Mouse (Mus musculus) layer of hippocampus, adult 8-10 months (tissue): ENCODE data around the gene A630095N17Rik. TPM values are rescaled to one million over a fixed set of nuclear protein-coding genes. Genes with fewer than 3 reads are reported as not detected.
"Not testable (repeated sequence)": the region's sequence is repeated elsewhere in the genome, so short reads cannot be mapped to it uniquely, and the experiment has no call there.

Experiments
- DNase-seq, 2 experiments: peaks; one replicate each; pipeline ENCODE4 v3.0.0; 2022; ENCODE audit warnings: low spot score in 2 of 2
- total RNA-seq, 4 experiments: library from RNA; stranded (reverse); gene quantifications; 2 replicates each; pipeline ENCODE4 v1.2.4; 2022

Gene A630095N17Rik
- total RNA-seq, 4 experiments from 2014 or later, result not detected

DNA sequence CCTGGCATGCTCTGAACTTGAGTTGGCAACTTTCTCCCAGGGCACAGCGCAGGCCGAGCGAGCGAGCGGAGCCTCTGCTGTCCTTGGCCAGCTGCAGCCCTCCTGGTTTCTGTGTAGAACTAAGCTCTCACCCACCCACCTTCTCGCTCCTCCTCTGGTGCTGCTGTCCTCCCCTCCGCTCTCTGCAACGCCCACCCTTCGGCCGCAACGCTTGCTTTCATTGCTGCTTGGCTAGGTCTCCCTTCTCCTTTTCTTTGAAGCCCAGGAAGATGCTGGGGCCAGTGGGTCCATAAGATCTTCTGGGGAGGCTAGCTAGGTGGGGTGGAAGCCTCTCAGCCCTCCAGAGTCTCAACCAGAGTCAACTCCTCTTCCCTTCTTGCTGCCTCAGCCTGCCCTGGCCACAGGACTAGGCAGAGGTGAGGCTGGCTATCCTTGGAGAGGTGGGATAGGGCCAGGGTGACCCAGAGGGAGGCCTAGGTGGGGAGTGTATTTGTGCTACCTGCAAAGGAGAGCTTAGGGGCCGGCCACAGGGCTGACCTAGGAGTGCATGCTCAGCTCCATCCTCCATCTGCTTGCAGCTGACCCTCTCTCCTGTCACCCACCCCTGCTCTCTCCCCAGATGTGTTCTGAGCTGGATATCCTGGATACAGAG lies 12.4 kb upstream of the A630095N17Rik start:
- no peak for DNase-seq

DNA sequence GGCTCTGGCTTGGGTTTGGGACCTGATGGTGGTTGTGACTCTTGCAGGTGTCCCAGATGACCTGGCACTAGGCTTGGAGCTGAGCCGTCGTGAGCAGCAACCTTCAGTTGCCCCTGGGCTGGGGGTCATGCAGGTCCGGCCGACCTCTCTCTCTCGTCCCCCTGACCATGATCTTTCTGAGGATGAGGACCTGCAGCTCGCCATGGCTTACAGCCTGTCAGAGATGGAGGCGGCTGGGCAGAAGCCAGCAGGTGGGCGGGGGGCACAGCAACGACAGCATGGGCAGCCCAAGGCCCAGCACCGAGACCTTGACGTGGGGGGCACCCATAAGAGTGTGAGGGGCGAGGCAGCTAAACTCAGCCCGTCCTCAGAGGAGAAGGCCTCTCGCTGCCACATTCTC lies 11.5 kb upstream of the A630095N17Rik start:
- DNase-seq, result no peak

DNA sequence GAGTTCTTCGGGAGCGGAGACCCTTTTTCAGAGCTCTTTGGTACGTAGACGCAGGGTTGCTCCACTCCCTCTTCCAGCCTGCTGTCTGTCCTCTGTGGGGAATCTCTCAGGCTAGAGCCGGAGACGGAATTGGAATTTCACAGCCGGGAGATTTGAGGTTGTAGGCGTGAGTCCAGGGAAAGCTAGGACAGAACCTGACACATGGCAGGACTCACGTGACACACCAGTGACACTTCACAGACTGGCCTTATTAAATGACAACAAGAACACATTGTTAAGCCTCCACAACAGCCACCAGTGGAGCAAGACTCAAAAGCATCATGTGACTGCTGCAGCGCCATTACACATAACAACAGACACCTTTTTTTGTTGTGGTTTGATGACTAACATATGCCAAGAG lies 7.7 kb upstream of the A630095N17Rik start:
- peak in 1 of 2 experiments; percentile 77 for DNase-seq

DNA sequence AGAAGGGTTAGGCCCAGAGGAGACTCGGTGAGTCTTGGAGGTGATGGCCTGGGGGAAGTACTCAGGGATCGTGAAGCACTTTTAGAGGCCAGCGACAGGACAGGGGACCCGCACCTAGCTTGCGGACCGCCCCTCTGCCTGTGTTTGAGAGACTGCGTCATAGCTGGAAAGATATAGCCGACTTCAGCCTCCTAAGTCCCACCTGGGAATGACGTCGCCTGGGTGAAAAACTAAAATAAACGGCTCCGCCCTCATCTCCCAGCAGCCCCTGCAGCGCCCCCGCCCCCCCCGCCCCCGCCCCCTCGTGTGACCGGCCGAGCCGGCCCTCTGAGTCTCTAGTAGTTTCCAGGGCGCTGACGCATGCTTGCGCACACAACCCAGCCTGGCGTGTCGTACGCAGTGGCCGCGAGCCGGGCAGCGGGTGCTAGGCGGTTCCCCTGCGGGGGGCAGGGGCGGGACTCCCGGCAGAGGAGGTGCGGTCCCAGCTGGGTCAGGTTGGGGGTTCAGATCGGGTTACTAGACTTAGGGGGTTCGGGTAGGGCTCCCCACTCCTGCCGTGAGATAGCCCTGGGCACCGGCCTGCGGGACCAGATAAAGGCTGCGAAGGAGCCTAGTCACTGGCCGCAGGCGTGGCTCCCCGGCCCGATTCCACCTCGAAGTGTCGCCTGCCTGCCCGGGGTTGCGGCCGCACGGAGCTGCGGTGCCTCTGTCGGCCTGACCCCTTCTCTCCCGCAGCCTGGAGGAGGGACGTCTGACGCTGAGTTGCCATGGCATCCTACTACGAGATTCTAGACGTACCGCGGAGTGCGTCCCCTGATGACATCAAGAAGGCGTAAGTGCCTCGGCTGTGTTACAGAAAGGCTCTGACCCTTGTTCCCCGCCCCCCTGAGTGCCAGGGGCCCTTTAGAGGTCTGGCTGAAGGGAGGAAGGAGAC lies 4.5 kb upstream of the A630095N17Rik start, which contains the start of gene Dnajb2:
Gene Dnajb2 (plus strand): TSS at position 290 of the 934 bp plus-strand sequence.
- peak; percentile 80 to 82 for DNase-seq

DNA sequence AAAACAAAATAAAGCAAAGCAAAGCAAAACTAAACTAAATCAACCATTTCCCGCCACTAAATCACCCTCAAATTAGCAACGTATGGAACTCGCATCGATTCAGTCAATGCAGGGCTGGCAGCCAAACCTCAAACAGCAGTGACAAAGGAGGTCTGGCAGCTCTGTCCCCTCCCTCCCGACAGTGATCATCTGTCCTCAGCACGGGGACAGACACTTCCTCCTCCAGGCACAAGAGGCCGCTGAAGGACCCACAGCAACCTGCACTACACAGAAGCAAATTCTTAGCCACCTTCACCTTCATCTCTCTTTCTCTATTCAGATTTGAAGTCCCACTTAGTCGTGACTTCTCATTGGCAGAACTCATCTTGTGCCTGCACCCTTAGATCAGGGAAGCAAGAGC lies 2.7 kb upstream of the A630095N17Rik start:
- DNase-seq, result peak; percentile 73 to 77

DNA sequence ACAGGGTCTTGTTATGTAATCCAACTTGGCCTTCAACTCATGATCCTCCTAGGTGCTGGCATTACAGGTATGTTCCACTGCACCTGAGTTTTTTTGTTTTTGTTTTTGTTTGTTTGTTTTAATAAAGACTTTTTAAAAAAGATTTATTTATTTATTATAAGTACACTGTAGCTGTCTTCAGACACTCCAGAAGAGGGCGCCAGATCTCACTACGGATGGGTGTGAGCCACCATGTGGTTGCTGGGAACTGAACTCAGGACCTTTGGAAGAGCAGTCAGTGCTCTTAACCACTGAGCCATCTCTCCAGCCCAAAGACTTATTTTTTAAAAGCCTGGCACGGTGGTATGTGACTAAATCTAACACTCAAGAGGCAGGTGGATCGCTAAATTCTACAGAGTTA lies 587 bp upstream of the A630095N17Rik start:
- not testable (repeated sequence) for DNase-seq

DNA sequence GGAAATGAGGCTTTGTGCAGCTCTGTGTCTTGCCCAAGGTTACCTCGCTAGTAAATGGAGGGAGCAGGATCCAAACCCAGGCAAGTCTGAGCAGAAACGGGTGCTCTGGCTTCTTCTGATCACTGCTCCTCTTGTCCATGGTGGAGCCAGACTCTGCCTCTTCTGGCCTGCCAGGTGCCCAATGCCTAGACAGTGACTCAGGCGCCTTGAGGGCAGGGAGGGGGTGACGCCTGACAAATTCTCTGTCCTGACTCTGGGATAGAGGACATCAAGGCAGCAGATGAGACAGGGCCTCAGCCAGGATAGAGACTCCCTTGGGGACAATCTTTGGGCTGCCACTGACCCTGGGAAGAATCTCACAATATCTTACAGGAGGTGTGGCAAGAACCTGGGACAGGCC lies 678 bp downstream of the A630095N17Rik start:
- no peak for DNase-seq

DNA sequence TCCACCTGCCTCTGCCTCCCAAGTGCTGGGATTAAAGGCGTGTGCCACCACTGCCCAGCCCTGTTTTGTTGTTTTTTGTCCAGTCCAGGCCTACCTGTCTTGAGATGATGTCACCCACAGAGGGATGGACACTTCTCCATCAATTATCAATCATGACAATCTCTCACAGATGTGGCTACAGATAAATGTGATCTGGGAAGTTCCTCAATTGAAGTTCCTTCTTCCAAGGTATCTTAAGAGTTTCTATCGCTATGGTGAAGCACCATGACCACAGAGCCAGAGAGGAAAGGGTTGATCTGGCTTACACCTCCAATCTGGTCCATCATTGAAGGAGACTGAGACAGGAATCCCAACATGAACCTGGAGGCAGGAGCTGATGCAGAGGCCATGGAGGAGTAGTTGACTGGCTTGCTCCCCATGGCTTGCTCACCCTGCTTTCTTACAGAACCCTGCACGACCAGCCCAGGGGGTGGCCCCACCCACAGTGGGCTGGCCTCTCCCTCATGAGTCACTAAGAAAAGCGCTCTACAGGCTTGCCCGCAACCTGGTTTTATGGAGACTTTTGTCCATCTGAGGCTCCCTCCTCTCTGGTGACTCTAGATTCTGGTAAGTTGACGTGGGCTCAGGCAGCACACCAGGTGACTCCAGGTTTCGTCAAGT lies 1.4 kb downstream of the A630095N17Rik start:
- no peak for DNase-seq

DNA sequence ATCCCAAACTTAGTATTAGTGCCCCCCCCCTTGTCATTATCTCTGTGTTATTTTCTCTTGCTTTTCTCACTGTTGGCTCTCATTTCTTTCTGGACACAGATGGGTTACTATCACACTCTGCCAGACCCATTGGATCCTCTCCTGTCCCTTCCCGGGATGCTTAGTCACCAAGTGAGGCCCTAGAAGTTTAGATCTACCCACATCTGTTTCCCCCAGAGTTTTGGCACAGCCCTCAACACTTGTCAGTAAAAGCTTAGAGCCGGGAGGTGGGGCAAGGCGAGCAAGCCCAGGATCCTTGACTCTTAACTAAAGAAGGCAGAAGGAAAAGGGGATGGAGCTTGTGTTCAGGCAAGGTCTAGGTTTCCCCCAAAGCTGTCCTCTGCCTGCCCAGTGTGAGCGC lies 2.7 kb downstream of the A630095N17Rik start:
- DNase-seq, result no peak

DNA sequence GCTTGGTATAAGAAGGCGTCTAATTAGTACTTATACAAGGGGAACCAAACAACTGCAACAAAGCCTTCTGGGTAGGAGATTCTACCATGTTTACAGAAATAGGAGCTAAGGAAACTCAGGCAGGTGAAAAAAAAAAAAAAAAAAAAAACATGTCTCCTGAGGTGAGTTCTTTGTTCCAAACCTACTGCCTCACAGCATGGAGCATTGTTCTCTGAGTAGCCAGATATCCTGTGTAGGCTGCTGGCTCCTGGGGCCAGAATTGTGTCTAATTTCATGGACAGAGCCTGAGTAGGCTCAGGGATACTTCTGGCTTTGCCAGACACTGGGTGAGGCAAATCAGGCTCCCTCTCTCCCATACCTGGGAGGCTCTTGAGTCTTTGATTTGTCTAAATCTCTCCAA lies 4.2 kb downstream of the A630095N17Rik start:
- DNase-seq, result no peak

DNA sequence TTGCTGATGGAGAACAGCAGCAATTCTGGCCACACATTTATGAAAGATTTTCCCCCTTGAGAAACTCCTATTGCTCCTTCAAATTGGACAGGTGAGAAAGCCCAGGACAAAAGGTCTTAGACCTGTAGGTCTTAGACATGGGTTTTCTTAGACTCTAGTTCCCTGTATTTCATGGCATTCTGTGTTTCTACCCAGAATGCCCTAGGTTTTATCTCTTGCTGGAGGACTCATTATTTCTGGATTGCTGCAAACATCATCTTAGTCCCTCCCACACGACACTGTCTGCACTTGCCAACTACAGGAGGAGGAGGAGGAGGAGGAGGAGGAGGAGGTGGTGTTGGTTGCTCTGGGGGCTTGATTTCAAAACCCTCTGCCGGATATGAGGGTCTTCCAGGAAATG lies 5.8 kb downstream of the A630095N17Rik start:
- DNase-seq, result no peak

DNA sequence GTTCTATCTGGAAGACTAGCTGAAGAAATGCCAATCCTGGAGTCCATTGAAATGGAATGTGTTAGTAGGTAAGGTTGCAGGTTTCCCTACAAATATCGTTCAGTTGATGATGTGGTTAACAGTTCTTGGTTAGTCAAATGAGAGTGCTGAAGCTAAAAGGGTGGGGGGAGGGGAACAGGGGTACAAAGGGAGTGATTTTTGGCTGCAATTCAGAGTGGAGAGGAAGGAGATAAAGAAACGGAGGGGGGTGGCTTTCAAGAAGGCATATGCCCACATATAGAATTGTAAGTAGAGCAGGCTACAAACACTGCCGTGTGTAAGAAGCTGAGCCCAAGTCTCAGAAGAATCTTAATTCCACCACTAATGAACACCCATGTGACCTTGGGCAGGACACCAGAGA lies 6.4 kb downstream of the A630095N17Rik start:
- no peak for DNase-seq

DNA sequence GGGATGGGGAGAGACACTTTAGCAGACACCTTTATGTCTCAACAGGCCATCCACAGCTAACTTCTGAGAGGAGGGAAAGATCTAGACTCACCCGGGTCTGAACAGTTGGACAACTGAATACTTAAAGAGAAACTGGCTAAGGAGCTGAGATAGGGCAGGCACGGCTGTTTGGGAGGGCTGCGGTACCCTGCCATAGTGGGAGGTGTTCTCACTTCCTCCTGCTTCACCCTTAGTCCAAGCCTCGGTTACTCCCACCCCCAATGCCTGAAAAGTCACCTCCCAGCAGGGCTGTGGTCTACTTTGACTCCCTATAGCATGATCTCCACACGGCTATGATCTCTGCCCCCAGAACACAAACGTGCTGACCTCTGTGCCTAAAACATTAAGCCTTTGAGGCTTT lies 8.4 kb downstream of the A630095N17Rik start:
- no peak for DNase-seq

DNA sequence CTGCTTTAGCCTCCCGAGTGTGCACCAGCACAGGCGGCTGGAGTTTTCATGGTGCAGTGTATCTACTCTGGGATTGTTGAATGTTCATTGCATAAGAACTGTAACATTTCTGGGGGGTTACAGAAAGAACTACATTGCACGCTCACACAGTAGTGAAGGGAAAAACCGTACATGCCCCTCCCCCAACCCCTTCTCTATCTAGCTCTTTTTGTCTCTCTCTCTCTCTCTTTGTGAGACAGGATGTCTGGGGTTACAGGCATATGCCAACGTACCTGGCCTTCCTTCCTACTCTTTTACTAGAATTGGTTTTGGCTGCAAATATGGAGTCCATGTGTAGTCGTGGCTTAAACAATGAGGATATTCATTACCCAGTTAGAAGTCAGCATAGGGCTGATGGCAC lies 9.0 kb downstream of the A630095N17Rik start:
- DNase-seq, result no peak

DNA sequence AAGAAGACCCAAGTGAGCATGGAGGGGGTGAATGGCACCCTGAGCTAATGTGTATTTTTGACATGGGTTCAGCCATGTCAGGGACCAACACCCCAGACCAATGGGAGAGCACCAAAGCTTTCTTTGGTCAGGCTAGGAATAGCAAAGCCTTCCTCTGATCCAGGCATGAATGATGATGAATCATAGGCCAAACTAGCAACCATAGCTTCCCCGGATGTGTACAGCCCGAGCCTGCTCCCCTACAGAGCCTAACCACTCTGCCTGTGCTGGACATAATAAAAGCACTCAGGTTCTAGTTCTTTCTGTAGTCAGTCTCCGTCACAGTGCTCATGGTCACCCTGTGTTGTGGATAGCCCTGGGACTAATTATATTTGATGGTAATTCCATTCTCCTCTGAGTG lies 10.4 kb downstream of the A630095N17Rik start:
- DNase-seq, result no peak

DNA sequence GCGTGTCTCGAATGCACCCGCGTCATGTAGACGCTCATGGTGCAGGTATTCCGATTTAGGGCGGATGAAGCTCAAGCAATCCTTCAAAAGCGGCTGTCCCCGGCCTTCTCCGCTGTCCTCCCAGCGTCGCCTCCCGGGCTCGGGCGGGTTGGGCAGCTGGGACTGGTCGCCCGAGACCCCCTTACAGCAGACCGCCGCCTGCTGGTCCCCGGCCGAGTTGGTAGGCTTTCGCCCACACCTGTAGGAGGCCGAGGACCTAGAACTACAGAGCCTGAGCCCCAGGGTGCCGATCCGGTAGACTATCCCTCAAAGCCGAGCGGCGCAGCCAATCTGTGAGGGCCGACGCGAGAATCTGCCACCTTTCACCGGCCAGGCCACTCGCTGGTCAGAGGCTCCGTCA lies 12.4 kb downstream of the A630095N17Rik start, which contains the start of gene Tuba4a:
Gene Tuba4a (minus strand): TSS at position 335 of the 400 bp plus-strand sequence.
- peak in 1 of 2 experiments; percentile 22 for DNase-seq

DNA sequence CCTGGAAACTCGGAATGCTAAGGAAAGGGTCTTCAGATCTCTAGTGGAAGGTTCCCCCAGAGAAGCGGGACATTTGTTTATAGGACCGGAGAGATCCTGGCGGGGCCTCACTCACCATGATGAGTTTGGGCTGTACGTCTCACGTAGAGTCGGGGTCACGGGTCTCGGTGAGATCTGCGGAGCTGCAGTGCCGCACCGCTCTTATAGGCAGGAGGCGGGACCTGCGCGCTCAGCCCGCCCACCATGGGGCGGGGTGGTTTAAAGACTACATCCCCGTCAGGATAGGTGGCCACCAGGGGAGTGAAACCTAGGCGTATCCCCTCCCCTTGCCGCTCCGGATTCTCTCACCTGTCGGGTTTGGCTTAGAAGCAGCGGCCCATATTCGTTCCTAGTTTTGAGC lies 12.8 kb downstream of the A630095N17Rik start:
- peak; percentile 88 to 92 for DNase-seq

DNA sequence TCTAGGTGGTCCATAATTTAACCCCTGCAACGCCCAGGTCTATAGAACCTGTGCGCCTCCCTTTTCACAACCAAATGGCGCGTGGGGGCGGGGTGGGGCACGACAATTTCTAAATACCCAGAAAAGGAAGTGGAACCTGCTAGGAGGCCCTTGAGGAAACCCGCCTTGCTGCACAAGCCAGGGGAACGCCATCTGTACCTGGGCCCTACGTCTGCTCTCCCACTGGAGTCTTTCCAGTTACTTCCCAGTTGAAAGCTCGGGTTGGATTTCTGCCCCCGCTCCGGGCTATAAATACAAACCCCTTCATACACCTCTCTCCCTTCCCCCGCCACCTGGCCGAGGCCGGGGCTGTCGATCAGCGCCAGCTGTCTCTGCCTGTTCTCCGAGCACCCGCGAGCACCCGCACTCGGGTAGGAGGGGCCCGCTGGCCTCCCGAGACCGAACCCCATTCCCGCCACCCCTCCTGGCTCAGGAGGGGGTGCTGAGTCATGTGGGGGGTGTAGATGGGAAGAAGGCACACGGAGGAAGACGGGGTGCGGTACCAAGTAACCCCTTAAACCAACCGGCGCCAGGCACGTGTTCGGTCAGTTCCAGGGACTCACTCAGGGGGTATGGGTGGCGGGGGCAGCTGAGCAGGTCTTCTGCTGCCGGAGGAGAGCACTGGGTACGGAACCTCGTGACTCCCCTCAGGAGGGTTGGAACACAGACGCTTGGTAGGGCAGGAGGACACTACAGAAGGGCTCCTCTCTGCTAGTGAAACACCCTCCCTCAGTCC lies 13.5 kb downstream of the A630095N17Rik start:
- DNase-seq, result peak; percentile 67 to 73

DNA sequence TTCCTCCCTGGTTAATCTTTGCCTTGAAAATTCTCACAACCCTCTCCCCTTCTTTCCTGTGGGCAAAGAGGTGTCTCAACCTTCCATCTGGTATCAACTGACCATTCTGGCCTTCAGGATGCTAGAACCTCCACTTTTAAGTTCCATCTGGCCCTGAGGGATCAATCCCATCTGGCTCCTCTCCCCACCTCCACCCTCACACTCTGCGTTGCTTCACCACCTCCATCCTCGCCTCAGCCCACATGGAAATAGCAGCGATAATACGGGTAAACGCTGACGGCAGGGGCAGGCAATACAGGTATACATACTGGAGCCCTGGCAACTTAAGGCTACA lies 14.0 kb downstream of the A630095N17Rik start:
- peak in 1 of 2 experiments; percentile 38 for DNase-seq

DNA sequence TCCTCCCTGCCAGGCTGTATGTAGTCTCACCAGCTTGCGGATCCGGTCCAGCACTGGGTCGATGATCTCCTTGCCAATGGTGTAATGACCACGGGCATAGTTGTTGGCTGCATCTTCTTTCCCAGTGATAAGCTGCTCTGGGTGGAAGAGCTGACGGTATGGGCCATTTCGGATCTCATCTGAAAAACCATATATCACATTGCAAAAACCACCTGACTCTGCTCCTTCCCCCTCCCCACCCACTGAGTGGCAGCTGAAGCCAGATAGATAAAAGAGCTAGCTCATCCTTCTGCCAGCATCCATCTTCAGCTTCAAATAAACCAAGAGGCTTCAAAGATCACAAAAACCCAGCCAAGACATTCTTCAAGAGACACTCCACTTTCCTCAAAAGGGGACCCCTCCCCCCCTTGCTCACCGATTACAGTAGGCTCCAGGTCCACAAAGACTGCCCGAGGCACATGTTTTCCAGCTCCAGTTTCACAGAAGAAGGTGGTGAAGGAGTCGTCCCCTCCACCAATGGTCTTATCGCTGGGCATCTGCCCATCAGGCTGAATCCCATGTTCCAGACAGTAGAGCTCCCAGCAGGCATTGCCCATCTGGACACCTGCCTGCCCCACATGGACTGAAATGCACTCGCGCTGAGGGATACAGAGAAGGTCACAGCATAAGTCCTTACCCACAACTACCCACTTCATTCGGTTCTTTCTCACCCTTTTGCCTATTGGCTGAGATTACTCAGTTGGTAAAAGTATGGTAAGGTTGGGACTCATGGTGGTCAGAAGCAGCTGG lies 14.9 kb downstream of the A630095N17Rik start:
- DNase-seq, result peak in 1 of 2 experiments; percentile 12
